Mouse (Mus musculus) ES-E14 (cell line): ENCODE data around the gene 4930469K13Rik.

Source experiments
- CHD2 ChIP-seq: IDR thresholded peaks from 2 replicates; pipeline ENCODE4 v1.6.1; 2014; ENCODE audit warnings: mild to moderate bottlenecking, low read depth, low read length, inconsistent platforms
- HCFC1 ChIP-seq: IDR thresholded peaks from 2 replicates; pipeline ENCODE4 v1.6.1; 2012; ENCODE audit warnings: low read length, inconsistent platforms, borderline replicate concordance; ENCODE audit not compliant: insufficient read depth
- MAFK ChIP-seq: IDR thresholded peaks from 2 replicates; pipeline ENCODE4 v1.6.1; 2014; ENCODE audit warnings: mild to moderate bottlenecking, low read depth, low read length, inconsistent platforms; ENCODE audit not compliant: insufficient read depth
- ZNF384 ChIP-seq: IDR thresholded peaks from 2 replicates; pipeline ENCODE4 v1.6.1; 2012; ENCODE audit warnings: low read depth, low read length, inconsistent platforms

GRCm38 (mm10) chr11:33934286-33934685, 164.1 kb downstream of the 4930469K13Rik start:
- TF ChIP-seq MAFK: no peak
- no peak for TF ChIP-seq HCFC1
- no peak for TF ChIP-seq CHD2
- TF ChIP-seq ZNF384: no peak
